Mouse (Mus musculus) midbrain, postnatal 0 days (tissue): ENCODE measurements around the gene Hoxd8. TPM values are rescaled to one million over a fixed set of nuclear protein-coding genes. Genes with fewer than 3 reads are reported as not detected.

ENCODE experiments used
- ATAC-seq: fragments of 200-750 bp; cut with Nextera tagmentation; 2 replicates; pipeline ENCODE4 v1.8.0; 2017; ENCODE audit warnings: moderate number of reproducible peaks, mild to moderate bottlenecking, moderate TSS enrichment, moderate library complexity; ENCODE audit not compliant: low FRiP score
- DNase-seq: peaks from one replicate; pipeline ENCODE4 v3.0.0-alpha.2; 2015; ENCODE audit warnings: low spot score
- H3K27ac ChIP-seq: fragments of 300-500 bp; sonication (generic); 2 replicates; pipeline ENCODE4 v1.5.1; 2014; ENCODE audit warnings: low read depth, mild to moderate bottlenecking, low read length, mixed read lengths
- H3K27me3 ChIP-seq: fragments of 300-500 bp; sonication (generic); 2 replicates; pipeline ENCODE4 v1.6.1; 2014; ENCODE audit warnings: low read length, control low read depth, mixed read lengths; ENCODE audit not compliant: insufficient read depth
- H3K36me3 ChIP-seq: fragments of 300-500 bp; sonication (generic); 2 replicates; pipeline ENCODE4 v1.6.1; 2014; ENCODE audit warnings: low read length, control low read depth, mixed read lengths; ENCODE audit not compliant: insufficient read depth
- H3K4me1 ChIP-seq: fragments of 300-500 bp; sonication (generic); 2 replicates; pipeline ENCODE4 v1.6.1; 2014; ENCODE audit warnings: mild to moderate bottlenecking, control low read depth, antibody characterized with exemption, low read length, mixed read lengths; ENCODE audit not compliant: insufficient read depth
- H3K4me2 ChIP-seq: fragments of 300-500 bp; sonication (generic); 2 replicates; pipeline ENCODE4 v1.6.1; 2014; ENCODE audit warnings: low read depth, mild to moderate bottlenecking, low read length, mixed read lengths; ENCODE audit not compliant: poor library complexity, severe bottlenecking
- H3K4me3 ChIP-seq: fragments of 300-500 bp; sonication (generic); 2 replicates; pipeline ENCODE4 v1.5.1; 2014; ENCODE audit warnings: low read depth, mild to moderate bottlenecking, low read length, moderate library complexity
- H3K9ac ChIP-seq: fragments of 300-500 bp; sonication (generic); replicated peaks from 2 replicates; pipeline ENCODE4 v1.6.1; 2014; ENCODE audit warnings: mild to moderate bottlenecking, low read length, moderate library complexity, mixed read lengths; ENCODE audit not compliant: poor library complexity, severe bottlenecking
- H3K9me3 ChIP-seq: fragments of 300-500 bp; sonication (generic); 2 replicates; pipeline ENCODE4 v1.6.1; 2016; ENCODE audit warnings: low read length, control low read depth
- CTCF ChIP-seq: IDR thresholded peaks from 2 replicates; pipeline ENCODE4 v1.5.1; 2016; ENCODE audit warnings: antibody characterized with exemption, mild to moderate bottlenecking
- WGBS: fragments of 180-500 bp; shearing (Covaris S2); extraction: QIAGEN DNeasy Blood & Tissue Kit; methylation state at CpG from one replicate; pipeline ENCODE4 v1.1.7; 2014; 5-methylcytosine and 5-hydroxymethylcytosine counted together
- polyA plus RNA-seq: library from polyadenylated mRNA; unstranded; fragments of >200 nt; fragmentation: Nextera tagmentation; extraction: Ambion mirVana; gene quantifications from 2 replicates; pipeline ENCODE4 v1.2.1, GENCODE M21; 2015
- total RNA-seq: library from RNA; depleted of rRNA; stranded (reverse); fragments of >200 nt; gene quantifications from 2 replicates; pipeline ENCODE4 v1.2.3, GENCODE M21; 2014

Hoxd8 gene
- total and polyA plus RNA-seq, 2 experiments from 2014 or later: 0.05 TPM; not detected in 1

GRCm38 (mm10) chr2:74698201-74699052 lies 6.0 kb upstream of the Hoxd8 start:
- TF ChIP-seq CTCF: no peak
- Histone ChIP-seq H3K4me3 (peak overlapping the region; percentile 14), H3K36me3 (no peaks in the 10 kb centered on the region), H3K27ac (no peak overlapping the region), H3K4me1 (0 out of 2 replicates have a peak, but pooled peaks cover 2% of the 10 kb centered on the region), H3K9ac (no peak overlapping the region), H3K9me3 (no peaks in the 10 kb centered on the region), H3K4me2 (peak overlapping the region; percentile 35), H3K27me3 (peaks cover 86% of the 10 kb centered on the region)
- no peak for DNase-seq
- 2% methylated on average over 56 of the region's 86 CpGs for WGBS
- no peak for ATAC-seq

- DNase-seq (no peak), ATAC-seq (no peak)
- no peak overlapping the region for H3K4me3 ChIP-seq
- no peak overlapping the region for H3K9ac ChIP-seq
- no peak overlapping the region for H3K4me2 ChIP-seq
- H3K27ac ChIP-seq: no peak overlapping the region
- 0 out of 2 replicates have a peak, but pooled peaks cover 2% of the 10 kb centered on the region for H3K4me1 ChIP-seq
- H3K9me3 ChIP-seq: no peaks in the 10 kb centered on the region
- peaks cover 86% of the 10 kb centered on the region for H3K27me3 ChIP-seq
- 2% methylated on average over 17 of the region's 17 CpGs for WGBS
- H3K36me3 ChIP-seq: no peaks in the 10 kb centered on the region
- no peak for TF ChIP-seq CTCF
Observed at GRCm38 (mm10) chr2:74699053-74699430, 5.4 kb upstream of the Hoxd8 start.

GRCm38 (mm10) chr2:74699664-74700545 lies 4.5 kb upstream of the Hoxd8 start:
- H3K4me3 ChIP-seq: no peak overlapping the region
- 1% methylated on average over 23 of the region's 23 CpGs for WGBS
- H3K36me3 ChIP-seq: no peaks in the 10 kb centered on the region
- no peaks in the 10 kb centered on the region for H3K9me3 ChIP-seq
- no peak for TF ChIP-seq CTCF
- 0 out of 2 replicates have a peak, but pooled peaks cover 2% of the 10 kb centered on the region for H3K4me1 ChIP-seq
- DNase-seq (no peak), ATAC-seq (no peak)
- H3K27ac ChIP-seq: no peak overlapping the region
- peaks cover 83% of the 10 kb centered on the region for H3K27me3 ChIP-seq
- no peak overlapping the region for H3K9ac ChIP-seq
- no peak overlapping the region for H3K4me2 ChIP-seq

- WGBS: 3% methylated on average over 22 of the region's 22 CpGs
- no peaks in the 10 kb centered on the region for H3K9me3 ChIP-seq
- ATAC-seq (no peak), DNase-seq (no peak)
- H3K36me3 ChIP-seq: no peaks in the 10 kb centered on the region
- H3K4me3 ChIP-seq: no peak overlapping the region
- H3K27ac ChIP-seq: no peak overlapping the region
- no peak for TF ChIP-seq CTCF
- H3K4me2 ChIP-seq: no peak overlapping the region
- peaks cover 83% of the 10 kb centered on the region for H3K27me3 ChIP-seq
- no peak overlapping the region for H3K9ac ChIP-seq
- 0 out of 2 replicates have a peak, but pooled peaks cover 2% of the 10 kb centered on the region for H3K4me1 ChIP-seq
Observed at GRCm38 (mm10) chr2:74700546-74701112, 3.8 kb upstream of the Hoxd8 start.

GRCm38 (mm10) chr2:74701949-74702819 lies 2.2 kb upstream of the Hoxd8 start:
- Histone ChIP-seq H3K4me1 (0 out of 2 replicates have a peak, but pooled peaks cover 2% of the 10 kb centered on the region), H3K36me3 (no peaks in the 10 kb centered on the region), H3K4me2 (no peak overlapping the region), H3K9ac (no peak overlapping the region), H3K27ac (no peak overlapping the region), H3K9me3 (no peaks in the 10 kb centered on the region), H3K27me3 (peaks cover 81% of the 10 kb centered on the region), H3K4me3 (no peak overlapping the region)
- TF ChIP-seq CTCF: peak; percentile 91
- DNase-seq: peak; percentile 81
- no peak for ATAC-seq
- 12% methylated on average over 17 of the region's 17 CpGs for WGBS
